Mouse (Mus musculus) megakaryocyte, embryonic 14.5 days (primary cell): ENCODE measurements around the gene Aldoart1. TPM values are rescaled to one million over a fixed set of nuclear protein-coding genes. Genes with fewer than 3 reads are reported as not detected.

Experiments used
- H3K27me3 ChIP-seq: replicated peaks from 2 replicates; pipeline ENCODE3; 2012; ENCODE audit warnings: inconsistent platforms
- H3K36me3 ChIP-seq: replicated peaks from 2 replicates; pipeline ENCODE3; 2012; ENCODE audit warnings: low read length, inconsistent platforms, mixed read lengths
- H3K4me1 ChIP-seq: 2 replicates; pipeline ENCODE4 v1.6.1; 2012; ENCODE audit warnings: inconsistent platforms
- H3K4me3 ChIP-seq: replicated peaks from 2 replicates; pipeline ENCODE3; 2012; ENCODE audit warnings: moderate library complexity, mild to moderate bottlenecking, inconsistent platforms
- H3K9me3 ChIP-seq: 2 replicates; pipeline ENCODE4 v1.6.1; 2012; ENCODE audit warnings: inconsistent platforms
- FLI1 ChIP-seq: IDR thresholded peaks from 2 replicates; pipeline ENCODE4 v1.6.1; 2012; ENCODE audit warnings: low read length, inconsistent platforms, mixed read lengths
- GATA1 ChIP-seq: IDR thresholded peaks from 3 replicates; pipeline ENCODE4 v1.6.1; 2012; ENCODE audit warnings: mixed read lengths, low read length, inconsistent platforms, borderline replicate concordance
- polyA plus RNA-seq: library from polyadenylated mRNA; stranded (reverse); fragments of >175 nt; gene quantifications from 2 replicates; pipeline ENCODE4 v1.2.3, GENCODE M21; 2012; ENCODE audit warnings: low replicate concordance; ENCODE audit not compliant: insufficient read depth

Aldoart1 gene
- polyA plus RNA-seq, result 0.18 TPM in 1 of 2 replicates, not detected in the other

GRCm38 (mm10) chr4:72852534-72852933, at the start of gene Aldoart1:
TSS of gene Aldoart1 (minus strand) at chr4:72852634.
- Histone ChIP-seq H3K36me3 (no peaks in the 10 kb centered on the region), H3K9me3 (peaks cover 17% of the 10 kb centered on the region), H3K4me1 (no peaks in the 10 kb centered on the region), H3K27me3 (no peaks in the 10 kb centered on the region), H3K4me3 (no peak within 1 kb of the TSS)
- no peak for TF ChIP-seq GATA1
- TF ChIP-seq FLI1, result no peak

DNA sequence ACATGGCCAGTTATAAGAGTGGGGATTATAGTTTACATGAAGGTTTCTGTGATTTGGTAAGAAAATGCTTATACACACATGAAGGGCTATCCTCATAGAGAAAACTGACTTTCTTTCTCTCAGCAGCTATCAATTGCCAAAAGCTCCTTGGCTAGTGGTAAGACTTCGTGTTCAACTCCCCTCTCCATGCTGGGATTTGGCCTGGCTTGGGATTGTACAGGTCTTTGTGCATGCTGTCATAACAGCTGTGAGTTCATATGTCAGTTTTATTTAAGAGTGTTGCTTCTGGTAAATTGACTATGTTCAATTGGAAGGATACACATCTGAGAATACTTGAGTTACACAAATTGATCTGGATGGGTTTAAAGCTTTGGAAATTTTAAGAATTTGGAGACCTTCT, 49.1 kb upstream of the Aldoart1 start:
- peaks cover 9% of the 10 kb centered on the region; the same call in 1 of the 2 replicates for H3K9me3 ChIP-seq
- H3K4me3 ChIP-seq, result no peak overlapping the region
- H3K4me1 ChIP-seq, result no peaks in the 10 kb centered on the region
- TF ChIP-seq FLI1 (no peak), GATA1 (no peak)
- H3K36me3 ChIP-seq, result no peaks in the 10 kb centered on the region
- no peaks in the 10 kb centered on the region for H3K27me3 ChIP-seq

DNA sequence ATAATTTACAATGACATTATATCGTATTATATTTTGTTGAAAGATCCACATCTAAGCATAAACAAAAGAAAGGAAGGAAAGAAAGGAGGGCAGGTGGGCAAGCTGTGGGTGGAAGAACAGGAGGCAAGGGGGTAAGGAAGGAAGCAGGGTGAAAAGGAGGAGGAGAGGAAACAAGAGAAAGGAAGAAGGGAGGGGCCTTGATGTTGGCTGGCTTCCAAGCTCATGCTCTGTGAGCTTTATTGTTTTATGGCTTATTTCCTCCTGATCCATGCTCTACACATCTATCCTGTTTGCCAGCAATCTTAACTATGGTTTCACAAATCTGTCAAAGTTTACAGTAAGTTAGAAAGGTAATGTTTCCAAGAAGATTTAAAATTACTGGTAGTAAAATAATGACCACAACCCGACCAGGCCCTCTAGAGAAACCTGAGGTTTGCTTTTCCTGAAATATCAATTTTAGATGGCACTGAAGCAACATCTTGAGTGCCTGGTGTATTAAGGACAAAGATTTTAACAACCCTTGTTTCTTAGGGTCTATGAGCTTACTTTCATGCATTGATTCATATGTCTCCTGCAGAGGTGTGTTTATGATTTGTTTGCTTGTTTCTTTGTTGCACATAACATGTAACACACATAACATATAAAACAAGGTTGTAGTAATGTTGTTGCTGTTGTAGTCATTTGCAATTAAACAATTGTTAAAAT, 13.1 kb upstream of the Aldoart1 start:
- H3K4me3 ChIP-seq, result no peak overlapping the region
- H3K9me3 ChIP-seq, result no peaks in the 10 kb centered on the region
- no peaks in the 10 kb centered on the region for H3K36me3 ChIP-seq
- H3K27me3 ChIP-seq, result no peaks in the 10 kb centered on the region
- H3K4me1 ChIP-seq, result no peaks in the 10 kb centered on the region
- TF ChIP-seq GATA1, result no peak

DNA sequence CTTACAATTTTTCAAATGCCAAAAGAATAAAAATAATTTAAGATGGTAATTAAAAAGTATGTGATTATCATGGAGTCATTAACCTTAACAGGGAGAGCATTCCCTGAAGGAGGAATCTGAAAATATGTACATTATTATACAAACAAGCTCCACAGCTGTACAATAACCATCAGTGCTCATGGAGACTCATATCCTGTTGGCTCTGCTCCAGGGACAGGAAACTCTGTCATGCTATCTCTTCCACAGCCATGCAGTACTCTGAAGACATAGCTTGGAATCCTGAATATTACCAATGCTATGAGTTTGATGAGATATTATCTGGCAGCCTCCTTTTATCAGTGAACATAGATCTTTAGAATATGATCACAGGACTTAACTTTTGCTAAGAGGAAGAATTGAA, 8.2 kb downstream of the Aldoart1 start:
- no peak overlapping the region for H3K4me3 ChIP-seq
- TF ChIP-seq GATA1 (no peak), FLI1 (no peak)
- H3K9me3 ChIP-seq, result no peaks in the 10 kb centered on the region
- H3K27me3 ChIP-seq, result no peaks in the 10 kb centered on the region
- H3K36me3 ChIP-seq, result no peaks in the 10 kb centered on the region
- H3K4me1 ChIP-seq, result no peaks in the 10 kb centered on the region

GRCm38 (mm10) chr4:72843025-72843424, 9.4 kb downstream of the Aldoart1 start:
- H3K4me3 ChIP-seq, result no peak overlapping the region
- TF ChIP-seq GATA1 (no peak), FLI1 (no peak)
- H3K4me1 ChIP-seq, result no peaks in the 10 kb centered on the region
- H3K36me3 ChIP-seq, result no peaks in the 10 kb centered on the region
- H3K27me3 ChIP-seq, result no peaks in the 10 kb centered on the region
- H3K9me3 ChIP-seq, result no peaks in the 10 kb centered on the region

- TF ChIP-seq GATA1 (no peak), FLI1 (no peak)
- Histone ChIP-seq H3K4me3 (no peak overlapping the region), H3K27me3 (no peaks in the 10 kb centered on the region), H3K4me1 (no peaks in the 10 kb centered on the region), H3K36me3 (no peaks in the 10 kb centered on the region), H3K9me3 (no peaks in the 10 kb centered on the region)
These were observed 16.0 kb downstream of the Aldoart1 start for GRCm38 (mm10) chr4:72836430-72836829.

- H3K4me3 ChIP-seq, result no peak overlapping the region
- H3K27me3 ChIP-seq, result no peaks in the 10 kb centered on the region
- H3K36me3 ChIP-seq, result no peaks in the 10 kb centered on the region
- H3K9me3 ChIP-seq, result no peaks in the 10 kb centered on the region
- no peaks in the 10 kb centered on the region for H3K4me1 ChIP-seq
- TF ChIP-seq GATA1, result no peak
- no peak for TF ChIP-seq FLI1
These were observed 17.0 kb downstream of the Aldoart1 start for GRCm38 (mm10) chr4:72835400-72835799.

- H3K27me3 ChIP-seq, result no peaks in the 10 kb centered on the region
- H3K4me1 ChIP-seq, result no peaks in the 10 kb centered on the region
- H3K4me3 ChIP-seq, result no peak overlapping the region
- TF ChIP-seq GATA1, result no peak
- no peak for TF ChIP-seq FLI1
- no peaks in the 10 kb centered on the region for H3K36me3 ChIP-seq
- peaks cover 8% of the 10 kb centered on the region for H3K9me3 ChIP-seq
These were observed 51.6 kb downstream of the Aldoart1 start for GRCm38 (mm10) chr4:72800816-72801215.
